Mouse (Mus musculus) layer of hippocampus, postnatal 14 days (tissue): ENCODE measurements around the gene Tmem130. TPM values are rescaled to one million over a fixed set of nuclear protein-coding genes. Genes with fewer than 3 reads are reported as not detected.
"Not testable (repeated sequence)": the region's sequence is repeated elsewhere in the genome, so short reads cannot be mapped to it uniquely, and the experiment has no call there.

Experiments
- DNase-seq, 2 experiments: peaks; one replicate each; pipeline ENCODE4 v3.0.0; 2021 to 2022; ENCODE audit warnings: low spot score in 2 of 2, mixed read lengths in 1 of 2
- long read RNA-seq, 2 experiments: library from polyadenylated mRNA; stranded (forward); transcript quantifications; one replicate each; pipeline ENCODE4 v2.0.0; 2021
- total RNA-seq, 2 experiments: library from RNA; stranded (reverse); gene quantifications; 2 replicates each; pipeline ENCODE4 v1.2.3; 2021

Gene Tmem130
- 100 to 1,000 TPM; 126 to 137 TPM for total RNA-seq
- long read RNA-seq, experiment 1, transcript Tmem130-201 (8 exons, 2,805 nt) = major isoform, 92 of 141 reads
- long read RNA-seq, experiment 1, partial matches to known transcripts = 4 of 141 reads
- long read RNA-seq, experiment 1, other reads (novel, unspliced or antisense) = 45 of 141 reads
- long read RNA-seq, experiment 2, transcript Tmem130-201 (8 exons, 2,805 nt) = major isoform, 93 of 241 reads
- long read RNA-seq, experiment 2, partial matches to known transcripts = 15 of 241 reads
- long read RNA-seq, experiment 2, other reads (novel, unspliced or antisense) = 133 of 241 reads

GRCm38 (mm10) chr5:144761161-144761868, at the start of gene Tmem130:
Tmem130 (minus strand) TSS chr5:144761818.
- DNase-seq = peak; percentile 61 to 69

GRCm38 (mm10) chr5:144806931-144807330, 45.3 kb upstream of the Tmem130 start:
- no peak for DNase-seq

- DNase-seq = no peak
Measured at GRCm38 (mm10) chr5:144804181-144804580, 42.6 kb upstream of the Tmem130 start.

DNA sequence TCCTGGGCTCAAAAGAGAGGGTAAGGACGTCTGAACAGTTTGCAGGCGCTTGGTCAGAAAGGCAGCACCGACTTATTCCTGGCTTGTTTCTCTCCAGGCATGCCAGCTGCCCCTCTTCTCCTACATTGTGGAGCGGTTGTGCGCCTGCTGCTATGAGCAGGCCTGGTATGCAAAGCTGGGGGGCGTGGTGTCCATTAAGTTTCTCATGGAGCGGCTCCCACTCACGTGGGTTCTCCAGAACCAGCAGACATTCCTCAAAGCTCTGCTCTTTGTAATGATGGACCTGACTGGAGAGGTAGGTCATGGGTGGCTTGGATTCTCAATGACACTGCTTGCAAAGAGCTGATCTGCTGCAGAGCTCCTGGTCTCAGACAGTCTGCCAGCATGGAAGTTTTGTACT, 41.4 kb upstream of the Tmem130 start:
- no peak for DNase-seq

GRCm38 (mm10) chr5:144797116-144797515, 35.5 kb upstream of the Tmem130 start:
- no peak for DNase-seq

DNA sequence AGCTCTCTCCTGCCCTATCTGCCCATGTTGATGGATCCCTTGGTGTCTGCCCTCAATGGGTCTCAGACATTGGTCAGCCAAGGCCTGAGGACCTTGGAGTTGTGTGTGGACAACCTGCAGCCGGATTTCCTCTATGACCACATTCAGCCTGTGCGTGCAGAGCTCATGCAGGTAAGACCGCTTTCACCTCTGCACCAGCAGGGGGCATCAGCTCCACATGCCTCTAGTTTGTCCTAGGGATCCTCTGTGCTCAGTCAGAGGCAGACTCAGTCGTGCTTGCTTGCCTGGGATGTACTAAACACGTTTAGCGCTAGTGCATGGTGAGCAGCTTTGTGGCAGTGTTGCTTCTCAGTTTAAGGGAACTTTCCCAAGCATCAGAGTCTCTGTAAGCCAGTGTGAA, 33.1 kb upstream of the Tmem130 start:
- peak in 1 of 2 experiments; percentile 10 for DNase-seq

DNA sequence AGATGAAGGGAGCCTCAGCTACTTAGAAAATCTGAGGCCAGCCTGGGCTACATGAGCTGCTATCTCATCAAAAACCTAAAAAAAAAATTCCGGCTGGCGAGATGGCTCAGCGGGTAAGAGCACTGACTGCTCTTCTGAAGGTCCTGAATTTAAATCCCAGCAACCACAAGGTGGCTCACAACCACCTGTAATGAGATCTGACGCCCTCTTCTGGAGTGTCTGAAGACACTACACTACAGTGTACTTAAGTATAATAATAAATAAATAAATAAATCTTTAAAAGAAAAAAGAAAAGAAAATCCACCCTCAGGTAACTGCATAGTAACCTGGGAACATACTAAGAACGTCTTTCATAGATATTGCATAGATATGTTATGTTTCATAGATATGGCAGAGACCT, 31.8 kb upstream of the Tmem130 start:
- no peak for DNase-seq

- no peak for DNase-seq
Measured at GRCm38 (mm10) chr5:144786464-144786863, 24.8 kb upstream of the Tmem130 start.

GRCm38 (mm10) chr5:144780654-144781053, 19.0 kb upstream of the Tmem130 start:
- DNase-seq = no peak

- no peak for DNase-seq
Measured at GRCm38 (mm10) chr5:144773231-144773630, 11.6 kb upstream of the Tmem130 start.

- no peak for DNase-seq
Measured at GRCm38 (mm10) chr5:144769067-144769482, 7.5 kb upstream of the Tmem130 start.

DNA sequence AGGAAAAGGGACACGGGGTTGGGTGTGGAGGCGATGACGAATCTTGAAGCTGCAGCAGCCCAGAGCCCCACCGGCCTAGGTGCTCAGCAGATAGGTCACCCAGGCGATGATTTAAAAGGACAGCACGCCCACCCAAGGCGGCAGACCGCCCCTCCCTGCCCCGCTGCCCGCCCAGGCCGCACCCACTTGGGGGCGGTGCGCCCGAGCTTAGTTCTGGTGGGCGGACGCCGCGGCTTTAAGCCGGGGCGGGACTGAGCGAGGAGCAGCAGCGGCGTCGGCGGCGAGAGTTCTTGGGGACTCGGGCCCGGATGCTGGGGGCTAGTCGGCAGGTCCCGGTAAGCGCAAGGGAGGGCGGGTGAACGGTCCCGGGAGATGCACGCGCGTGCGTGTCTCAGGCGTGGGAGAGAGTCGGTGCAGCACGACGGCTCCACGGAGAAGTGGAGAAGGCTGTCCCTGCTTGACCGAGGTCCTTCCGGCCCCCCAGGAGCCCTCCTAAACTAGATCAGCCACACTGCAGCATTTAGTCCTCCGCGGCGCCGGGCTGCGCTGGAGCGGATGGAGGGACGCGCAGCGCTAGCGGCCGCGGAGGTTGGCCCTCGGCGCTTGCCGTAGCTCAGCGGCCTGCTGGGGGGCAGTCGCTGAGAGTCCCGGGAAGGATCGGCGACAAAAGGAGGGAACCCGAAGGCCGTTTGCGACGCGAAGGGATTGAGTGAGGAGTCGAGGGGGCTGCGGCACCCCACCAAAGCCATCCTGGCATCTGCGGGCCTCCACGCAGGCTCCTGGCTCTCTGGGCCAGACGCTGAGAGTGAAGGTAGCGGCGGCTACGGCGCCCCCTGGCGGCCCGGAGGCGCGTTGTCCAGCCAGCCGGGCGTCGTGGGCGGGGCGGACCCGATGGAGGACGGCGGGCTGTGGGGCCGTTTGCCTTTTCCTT, 6.6 kb upstream of the Tmem130 start:
- DNase-seq = peak; percentile 87 to 94

DNA sequence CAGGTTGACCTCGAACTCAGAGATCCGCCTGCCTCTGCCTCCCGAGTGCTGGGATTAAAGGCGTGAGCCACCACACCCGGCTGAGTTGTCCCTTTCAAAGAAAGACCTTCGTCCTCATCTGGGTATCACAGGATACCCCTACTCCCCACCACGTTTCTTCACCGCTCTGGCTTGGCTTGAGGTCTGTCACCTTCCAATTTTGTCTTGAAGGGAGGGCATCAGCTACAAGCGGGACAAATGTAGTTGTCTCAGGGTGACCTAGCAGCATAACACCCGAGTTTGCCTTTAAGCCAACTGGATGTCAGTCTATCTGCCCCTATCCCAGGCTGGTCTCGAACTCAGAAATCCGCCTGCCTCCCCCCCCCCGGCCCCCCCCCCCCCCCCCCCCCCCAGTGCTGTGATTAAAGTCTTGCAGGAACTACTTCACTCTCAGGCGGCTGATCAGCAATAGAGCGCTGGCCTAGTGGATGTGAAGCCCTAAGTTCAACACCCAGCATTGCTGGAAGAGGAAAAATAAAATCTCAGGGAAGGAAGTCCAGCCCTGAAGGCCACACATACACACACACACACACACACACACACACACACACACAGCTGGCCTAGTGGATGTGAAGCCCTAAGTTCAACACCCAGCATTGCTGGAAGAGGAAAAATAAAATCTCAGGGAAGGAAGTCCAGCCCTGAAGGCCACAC, 5.6 kb upstream of the Tmem130 start, which contains the start of gene Trrap:
TSS of gene Trrap (plus strand) at position 627 of the 693 bp plus-strand sequence.
- not testable (repeated sequence) for DNase-seq

GRCm38 (mm10) chr5:144766646-144767045, 5.0 kb upstream of the Tmem130 start:
- peak in 1 of 2 experiments; percentile 49 for DNase-seq

- no peak for DNase-seq
Measured at GRCm38 (mm10) chr5:144766026-144766425, 4.4 kb upstream of the Tmem130 start.

GRCm38 (mm10) chr5:144758422-144758821, 3.2 kb downstream of the Tmem130 start:
- no peak for DNase-seq

GRCm38 (mm10) chr5:144757402-144757801, 4.2 kb downstream of the Tmem130 start:
- DNase-seq = no peak

- DNase-seq = no peak
Measured at GRCm38 (mm10) chr5:144755191-144755590, 6.4 kb downstream of the Tmem130 start.

GRCm38 (mm10) chr5:144753041-144753440, 8.6 kb downstream of the Tmem130 start:
- DNase-seq = peak in 1 of 2 experiments; percentile 74

DNA sequence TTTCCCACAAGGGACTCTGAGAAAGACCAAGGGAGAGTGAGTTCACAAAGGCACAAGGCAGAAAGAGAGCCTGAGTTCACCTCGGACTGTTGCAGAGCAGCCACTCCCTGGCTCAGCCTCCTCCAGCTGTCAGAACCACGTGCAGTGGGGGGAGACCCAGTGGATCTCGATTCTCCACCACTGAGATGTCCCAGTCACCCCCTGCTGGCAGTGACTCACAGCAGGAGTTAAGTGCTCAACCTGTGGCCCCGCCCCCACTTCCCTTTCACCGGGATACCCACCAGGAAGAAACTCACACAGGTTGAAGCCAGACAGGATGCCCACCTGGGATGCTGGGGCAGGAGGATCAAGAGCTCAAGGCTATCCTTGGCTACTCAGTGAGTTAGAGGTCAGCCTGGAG, 9.2 kb downstream of the Tmem130 start:
- DNase-seq = no peak

- no peak for DNase-seq
Measured at GRCm38 (mm10) chr5:144737101-144737500, 24.5 kb downstream of the Tmem130 start.
